Mouse (Mus musculus): ENCODE results near the gene Nab2. TPM values are rescaled to one million over a fixed set of nuclear protein-coding genes. Genes with fewer than 3 reads are reported as not detected.
A peak's percentile ranks its signal among the peaks of the same experiment; 100 is the strongest.
"Not testable (repeated sequence)": the region's sequence is repeated elsewhere in the genome, so short reads cannot be mapped to it uniquely, and the experiment has no call there.

Nab2 gene
- polyA plus RNA-seq, 1 experiment = 4.2 TPM

GRCm38 (mm10) chr10:127664891-127665290, 3.5 kb downstream of the Nab2 start:
- peak overlapping the region; percentile 84 for H3K4me3 ChIP-seq (ENCODE audit: insufficient read depth, low read depth, low read length)
- peak overlapping the region; percentile 89; the same call in 1 of the 2 replicates for H3K27ac ChIP-seq (replicated peaks; ENCODE audit: low read depth, low read length)
- peaks cover 12% of the 10 kb centered on the region for H3K4me1 ChIP-seq (ENCODE audit: control insufficient read depth, insufficient read depth, insufficient read length, low read length)

- Histone ChIP-seq H3K4me1 (ENCODE audit: control insufficient read depth, insufficient read depth, insufficient read length, low read length) (peaks cover 12% of the 10 kb centered on the region), H3K4me3 (ENCODE audit: insufficient read depth, low read depth, low read length) (peak overlapping the region; percentile 14; the same call in 1 of the 2 replicates), H3K27ac (replicated peaks; ENCODE audit: low read depth, low read length) (no peak overlapping the region)
These were observed 4.2 kb downstream of the Nab2 start for GRCm38 (mm10) chr10:127664166-127664565.

GRCm38 (mm10) chr10:127663590-127663989, 4.8 kb downstream of the Nab2 start:
- H3K4me3 ChIP-seq (ENCODE audit: insufficient read depth, low read depth, low read length) = no peak overlapping the region
- peaks cover 9% of the 10 kb centered on the region; the same call in 1 of the 2 replicates for H3K4me1 ChIP-seq (ENCODE audit: control insufficient read depth, insufficient read depth, insufficient read length, low read length)
- no peak overlapping the region for H3K27ac ChIP-seq (replicated peaks; ENCODE audit: low read depth, low read length)

GRCm38 (mm10) chr10:127662666-127663253, 5.6 kb downstream of the Nab2 start:
- Histone ChIP-seq H3K4me3 (ENCODE audit: insufficient read depth, low read depth, low read length) (0 out of 2 replicates have a peak overlapping the region, but pooled peaks have one; percentile 1), H3K4me1 (ENCODE audit: control insufficient read depth, insufficient read depth, insufficient read length, low read length) (peaks cover 9% of the 10 kb centered on the region; the same call in 1 of the 2 replicates)

GRCm38 (mm10) chr10:127661915-127662663, 6.3 kb downstream of the Nab2 start:
- Histone ChIP-seq H3K27ac (replicated peaks; ENCODE audit: low read depth, low read length) (peak overlapping the region; percentile 67), H3K4me3 (ENCODE audit: insufficient read depth, low read depth, low read length) (peak overlapping the region; percentile 8), H3K4me1 (ENCODE audit: control insufficient read depth, insufficient read depth, insufficient read length, low read length) (peaks cover 9% of the 10 kb centered on the region; the same call in 1 of the 2 replicates)

More at GRCm38 (mm10) chr10:127662666-127663253, 5.6 kb downstream of the Nab2 start:
- H3K27ac ChIP-seq (replicated peaks; ENCODE audit: low read depth, low read length) = peak overlapping the region; percentile 67; the same call in 1 of the 2 replicates

GRCm38 (mm10) chr10:127661291-127661914, 7.0 kb downstream of the Nab2 start:
- Histone ChIP-seq H3K27ac (replicated peaks; ENCODE audit: low read depth, low read length) (peak overlapping the region; percentile 32), H3K4me3 (ENCODE audit: insufficient read depth, low read depth, low read length) (peak overlapping the region; percentile 8), H3K4me1 (ENCODE audit: control insufficient read depth, insufficient read depth, insufficient read length, low read length) (peaks cover 9% of the 10 kb centered on the region; the same call in 1 of the 2 replicates)

GRCm38 (mm10) chr10:127659551-127659950, 8.8 kb downstream of the Nab2 start:
- no peak overlapping the region for H3K27ac ChIP-seq (replicated peaks; ENCODE audit: low read depth, low read length)
- H3K4me3 ChIP-seq (ENCODE audit: insufficient read depth, low read depth, low read length) = no peak overlapping the region
- H3K4me1 ChIP-seq (ENCODE audit: control insufficient read depth, insufficient read depth, insufficient read length, low read length) = peaks cover 9% of the 10 kb centered on the region; the same call in 1 of the 2 replicates

- peaks cover 9% of the 10 kb centered on the region; the same call in 1 of the 2 replicates for H3K4me1 ChIP-seq (ENCODE audit: control insufficient read depth, insufficient read depth, insufficient read length, low read length)
- H3K27ac ChIP-seq (replicated peaks; ENCODE audit: low read depth, low read length) = no peak overlapping the region
- no peak overlapping the region for H3K4me3 ChIP-seq (ENCODE audit: insufficient read depth, low read depth, low read length)
These were observed 10.3 kb downstream of the Nab2 start for GRCm38 (mm10) chr10:127658076-127658475.

- H3K27ac ChIP-seq (replicated peaks; ENCODE audit: low read depth, low read length); H3K4me1 ChIP-seq (ENCODE audit: control insufficient read depth, insufficient read depth, insufficient read length, low read length): not testable (repeated sequence)
These were observed 10.8 kb downstream of the Nab2 start for GRCm38 (mm10) chr10:127657617-127658016.

GRCm38 (mm10) chr10:127654970-127655579, 13.3 kb downstream of the Nab2 start:
- H3K4me1 ChIP-seq (ENCODE audit: control insufficient read depth, insufficient read depth, insufficient read length, low read length) = no peaks in the 10 kb centered on the region
- no peak overlapping the region for H3K4me3 ChIP-seq (ENCODE audit: insufficient read depth, low read depth, low read length)
- no peak overlapping the region for H3K27ac ChIP-seq (replicated peaks; ENCODE audit: low read depth, low read length)

More at GRCm38 (mm10) chr10:127657617-127658016, 10.8 kb downstream of the Nab2 start:
- H3K4me3 ChIP-seq (ENCODE audit: insufficient read depth, low read depth, low read length) = not testable (repeated sequence)

GRCm38 (mm10) chr10:127652906-127653638, 15.3 kb downstream of the Nab2 start:
- Histone ChIP-seq H3K27ac (replicated peaks; ENCODE audit: low read depth, low read length) (no peak overlapping the region), H3K4me1 (ENCODE audit: control insufficient read depth, insufficient read depth, insufficient read length, low read length) (no peaks in the 10 kb centered on the region), H3K4me3 (ENCODE audit: insufficient read depth, low read depth, low read length) (no peak overlapping the region)

- no peak overlapping the region for H3K4me3 ChIP-seq (ENCODE audit: insufficient read depth, low read depth, low read length)
- no peak overlapping the region for H3K27ac ChIP-seq (replicated peaks; ENCODE audit: low read depth, low read length)
These were observed 22.6 kb downstream of the Nab2 start for GRCm38 (mm10) chr10:127645791-127646190.

GRCm38 (mm10) chr10:127643553-127644238, 24.7 kb downstream of the Nab2 start:
- no peaks in the 10 kb centered on the region; the same call in 1 of the 2 replicates for H3K4me1 ChIP-seq (ENCODE audit: control insufficient read depth, insufficient read depth, insufficient read length, low read length)
- H3K4me3 ChIP-seq (ENCODE audit: insufficient read depth, low read depth, low read length) = peak overlapping the region; percentile 70
- peak overlapping the region; percentile 94 for H3K27ac ChIP-seq (replicated peaks; ENCODE audit: low read depth, low read length)

More at GRCm38 (mm10) chr10:127645791-127646190, 22.6 kb downstream of the Nab2 start:
- no peaks in the 10 kb centered on the region; the same call in 1 of the 2 replicates for H3K4me1 ChIP-seq (ENCODE audit: control insufficient read depth, insufficient read depth, insufficient read length, low read length)

Measured in brown adipose tissue, adult 24 weeks (tissue).